Comparison of ENCODE assay signal across 35 mouse cellular contexts in the genomic region with DNA sequence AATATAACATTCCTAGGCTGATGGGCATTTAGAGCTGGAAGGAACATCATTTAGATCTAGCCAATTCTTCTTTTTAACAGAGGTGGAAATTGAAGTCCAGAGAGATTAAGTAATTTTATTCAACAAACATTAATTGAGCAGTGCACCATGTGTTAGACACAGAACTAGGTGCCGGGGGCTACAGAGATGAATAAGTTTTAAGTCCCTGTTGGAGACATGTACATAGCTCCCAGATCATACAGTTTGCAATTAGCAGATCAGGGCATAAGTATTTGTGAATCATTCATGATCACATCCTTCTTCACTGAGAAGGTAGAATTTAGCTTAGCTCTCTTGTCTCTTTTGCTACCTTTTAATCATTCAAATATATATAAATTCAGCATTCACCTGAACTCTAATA.
"Had no signal": no experiment of that assay in that cellular context is flagged by ENCODE, and none has a peak within 500 bp of the region (broad histone marks: within the 10 kb centered on the region; RNA-seq: fewer than 3 reads in every experiment).

No protein-coding gene starts in this region.

- DNase-seq: heart, adult 2 months; heart, postnatal 10 days; heart, postnatal 14 days; heart, postnatal 36 days; heart, postnatal 4 days; kidney, adult 11 months; kidney, adult 18-20 months; kidney, adult 2 months; kidney, adult 8-10 months; kidney, adult 9 months; kidney, postnatal 10 days; kidney, postnatal 14 days; kidney, postnatal 25 days; kidney, postnatal 36 days; kidney, postnatal 4 days; layer of hippocampus, adult 9-11 months had no signal

- H3K36me3 ChIP-seq: heart, embryonic 10.5 days; heart, embryonic 12.5 days; heart, embryonic 13.5 days; heart, embryonic 15.5 days; hindbrain, embryonic 10.5 days; hindbrain, embryonic 12.5 days; hindbrain, embryonic 13.5 days; hindbrain, embryonic 15.5 days; intestine, embryonic 15.5 days; kidney, embryonic 15.5 days had no signal

- ATAC-seq: hindbrain, embryonic 16.5 days; hindbrain, postnatal 0 days; inflammation-experienced regulatory T-cells, adult 6 months; intestine, embryonic 15.5 days; intestine, embryonic 16.5 days; intestine, postnatal 0 days had no signal

- H3K4me1 ChIP-seq: heart, embryonic 10.5 days; heart, embryonic 12.5 days; heart, embryonic 13.5 days; heart, embryonic 15.5 days; hindbrain, embryonic 10.5 days; hindbrain, embryonic 12.5 days; intestine, embryonic 15.5 days had no signal

- H3K27ac ChIP-seq: heart, adult 2 months; heart, embryonic 10.5 days; heart, embryonic 13.5 days; heart, embryonic 15.5 days; hindbrain, embryonic 10.5 days; hindbrain, embryonic 12.5 days; hindbrain, embryonic 13.5 days; hindbrain, embryonic 14.5 days; hindbrain, embryonic 15.5 days; hindbrain, postnatal 0 days; intestine, embryonic 15.5 days; kidney, embryonic 15.5 days; kidney, postnatal 0 days; layer of hippocampus, adult 2 months had no signal

- H3K9ac ChIP-seq: heart, embryonic 12.5 days; heart, embryonic 13.5 days; heart, embryonic 15.5 days; hindbrain, embryonic 12.5 days; hindbrain, embryonic 13.5 days; hindbrain, embryonic 14.5 days; hindbrain, embryonic 15.5 days; intestine, embryonic 15.5 days; kidney, embryonic 15.5 days had no signal

- H3K4me2 ChIP-seq: heart, embryonic 11.5 days; heart, embryonic 12.5 days; heart, embryonic 13.5 days; heart, embryonic 15.5 days; hindbrain, embryonic 12.5 days; hindbrain, embryonic 13.5 days; hindbrain, embryonic 14.5 days; hindbrain, embryonic 15.5 days; intestine, embryonic 15.5 days; kidney, embryonic 15.5 days had no signal

- H3K4me3 ChIP-seq: heart, adult 2 months; heart, embryonic 10.5 days; heart, embryonic 12.5 days; heart, embryonic 13.5 days; heart, embryonic 15.5 days; hindbrain, embryonic 10.5 days; hindbrain, embryonic 12.5 days; hindbrain, embryonic 13.5 days; hindbrain, embryonic 15.5 days; intestine, embryonic 15.5 days; kidney, embryonic 15.5 days; layer of hippocampus, adult 2 months had no signal

- H3K27me3 ChIP-seq: heart, embryonic 12.5 days; heart, embryonic 13.5 days; heart, embryonic 15.5 days; hindbrain, embryonic 12.5 days; hindbrain, embryonic 13.5 days; hindbrain, embryonic 15.5 days; intestine, embryonic 15.5 days; kidney, embryonic 15.5 days had no signal

- H3K9me3 ChIP-seq: heart, embryonic 10.5 days; heart, embryonic 12.5 days; heart, embryonic 13.5 days; heart, embryonic 15.5 days; hindbrain, embryonic 10.5 days; hindbrain, embryonic 12.5 days; hindbrain, embryonic 13.5 days; hindbrain, embryonic 15.5 days; intestine, embryonic 15.5 days; kidney, embryonic 15.5 days had no signal
